23 mouse cellular contexts compared by ENCODE assay signal in genomic region chrX:89352984-89353383, GRCm38 (mm10). TPM values are rescaled to one million over a fixed set of nuclear protein-coding genes. Genes with fewer than 3 reads are reported as not detected.
DNase-seq lines count a peak whose midpoint lies in the region; ATAC-seq and TF ChIP-seq lines count a peak whose summit lies in the region.
"Had no signal": no experiment of that assay in that cellular context is flagged by ENCODE, and none has a peak within 500 bp of the region (broad histone marks: within the 10 kb centered on the region; RNA-seq: fewer than 3 reads in every experiment).

No protein-coding gene starts in this region.

- no peak overlapping the region for H3K9ac ChIP-seq in forebrain, embryonic 14.5 days (ENCODE audit: low read length)
- no peak overlapping the region for H3K9ac ChIP-seq in forebrain, embryonic 12.5 days
- H3K9ac ChIP-seq in forebrain, embryonic 16.5 days (replicated peaks; ENCODE audit: low read depth, low read length): no peak overlapping the region
- H3K9ac ChIP-seq: embryonic facial prominence, embryonic 12.5 days; heart, embryonic 13.5 days; hindbrain, embryonic 15.5 days had no signal

- no peak overlapping the region for H3K4me3 ChIP-seq in forebrain, embryonic 14.5 days (ENCODE audit: low read depth, low read length)
- H3K4me3 ChIP-seq in forebrain, embryonic 12.5 days (replicated peaks): no peak overlapping the region
- no peak overlapping the region for H3K4me3 ChIP-seq in layer of hippocampus, adult 2 months
- H3K4me3 ChIP-seq in forebrain, embryonic 16.5 days (replicated peaks; ENCODE audit: low read length): no peak overlapping the region
- H3K4me3 ChIP-seq: embryonic facial prominence, embryonic 12.5 days; heart, embryonic 13.5 days; hindbrain, embryonic 15.5 days had no signal

- no peak overlapping the region for H3K27ac ChIP-seq in forebrain, embryonic 14.5 days (ENCODE audit: low read depth, low read length)
- H3K27ac ChIP-seq in forebrain, embryonic 12.5 days: no peak overlapping the region
- H3K27ac ChIP-seq in layer of hippocampus, adult 2 months: 0 out of 2 replicates have a peak overlapping the region, but pooled peaks have one; percentile 43
- H3K27ac ChIP-seq in forebrain, embryonic 16.5 days (ENCODE audit: low read length): no peak overlapping the region
- H3K27ac ChIP-seq: embryonic facial prominence, embryonic 12.5 days; heart, embryonic 13.5 days; hindbrain, embryonic 15.5 days had no signal

- no peaks in the 10 kb centered on the region for H3K9me3 ChIP-seq in forebrain, embryonic 14.5 days (replicated peaks; ENCODE audit: control insufficient read depth, low read length)
- no peaks in the 10 kb centered on the region for H3K9me3 ChIP-seq in forebrain, embryonic 12.5 days
- no peaks in the 10 kb centered on the region for H3K9me3 ChIP-seq in forebrain, embryonic 16.5 days (ENCODE audit: control insufficient read depth, low read length)
- H3K9me3 ChIP-seq: embryonic facial prominence, embryonic 12.5 days; heart, embryonic 13.5 days; hindbrain, embryonic 15.5 days had no signal

- intact Hi-C loops in left cerebral cortex, postnatal 4 days (cut with DNase I): no loop called here

- no peaks in the 10 kb centered on the region for H3K36me3 ChIP-seq in forebrain, embryonic 14.5 days (ENCODE audit: control insufficient read depth, insufficient read depth, low read length)
- H3K36me3 ChIP-seq in forebrain, embryonic 12.5 days (replicated peaks): no peaks in the 10 kb centered on the region
- H3K36me3 ChIP-seq in forebrain, embryonic 16.5 days (ENCODE audit: control insufficient read depth, insufficient read depth): no peaks in the 10 kb centered on the region
- H3K36me3 ChIP-seq: embryonic facial prominence, embryonic 12.5 days; heart, embryonic 13.5 days; hindbrain, embryonic 15.5 days had no signal

- 78% methylated on average over 1 of the region's 1 CpGs for WGBS in forebrain, embryonic 14.5 days
- 68% methylated on average over 1 of the region's 1 CpGs for WGBS in forebrain, embryonic 12.5 days
- WGBS in forebrain, embryonic 16.5 days: 57% methylated on average over 1 of the region's 1 CpGs

- H3K4me2 ChIP-seq in forebrain, embryonic 14.5 days (ENCODE audit: low read length): no peak overlapping the region
- H3K4me2 ChIP-seq in forebrain, embryonic 12.5 days: no peak overlapping the region
- no peak overlapping the region for H3K4me2 ChIP-seq in forebrain, embryonic 16.5 days (ENCODE audit: low read length)
- H3K4me2 ChIP-seq: embryonic facial prominence, embryonic 12.5 days; heart, embryonic 13.5 days; hindbrain, embryonic 15.5 days had no signal

- no peak for TF ChIP-seq CTCF in layer of hippocampus, adult 2 months (conservative IDR thresholded peaks at IDR 0.05)

- no peaks in the 10 kb centered on the region for H3K4me1 ChIP-seq in forebrain, embryonic 14.5 days (ENCODE audit: control insufficient read depth, insufficient read depth, low read length)
- no peaks in the 10 kb centered on the region for H3K4me1 ChIP-seq in forebrain, embryonic 12.5 days
- H3K4me1 ChIP-seq in forebrain, embryonic 16.5 days (replicated peaks; ENCODE audit: control insufficient read depth, insufficient read depth, low read length): no peaks in the 10 kb centered on the region
- H3K4me1 ChIP-seq: embryonic facial prominence, embryonic 12.5 days; heart, embryonic 13.5 days; hindbrain, embryonic 15.5 days had no signal

- ATAC-seq in forebrain, embryonic 14.5 days: peak; percentile 48; the same call in 1 of the 2 replicates
- ATAC-seq in forebrain, embryonic 12.5 days (ENCODE audit: low FRiP score): no peak
- ATAC-seq in forebrain, embryonic 16.5 days: peak; percentile 70

- H3K27me3 ChIP-seq in forebrain, embryonic 14.5 days (replicated peaks; ENCODE audit: control insufficient read depth, insufficient read depth, low read length): no peaks in the 10 kb centered on the region
- no peaks in the 10 kb centered on the region for H3K27me3 ChIP-seq in forebrain, embryonic 12.5 days
- H3K27me3 ChIP-seq in forebrain, embryonic 16.5 days (replicated peaks; ENCODE audit: control insufficient read depth, insufficient read depth, low read length): no peaks in the 10 kb centered on the region
- H3K27me3 ChIP-seq: embryonic facial prominence, embryonic 12.5 days; heart, embryonic 13.5 days; hindbrain, embryonic 15.5 days had no signal

- peak; percentile 30 for DNase-seq in forebrain, embryonic 14.5 days (ENCODE audit: low spot score)
- DNase-seq in layer of hippocampus, adult 2 months (ENCODE audit: low spot score in 2 of 2): peak in 1 of 2 experiments; percentile 29
- DNase-seq in layer of hippocampus, adult 8-10 months (ENCODE audit: low spot score in 2 of 2): no peak
- DNase-seq in brain, adult 2 months (ENCODE audit: low read depth, low spot score): peak; percentile 20
- DNase-seq in adrenal gland, postnatal 4 days (ENCODE audit: low spot score in 2 of 2): no peak
- DNase-seq in left cerebral cortex, postnatal 4 days: no peak
- DNase-seq: adrenal gland, postnatal 10 days; cerebellum, adult 11-12 months; cerebellum, adult 9-10 months; cerebellum, postnatal 25 days; gastrocnemius, postnatal 36 days; heart, adult 11 months; heart, postnatal 36 days had no signal

RNA-seq across cellular contexts. Expression of gene Pet2, which starts 56.5 kb away (rescaled TPM):
- not detected in 2 replicates for polyA plus RNA-seq in forebrain, embryonic 14.5 days (2014; fragmentation: Nextera tagmentation; extraction: Ambion mirVana)
- not detected in 2 replicates for polyA plus RNA-seq in forebrain, embryonic 12.5 days (2016; fragmentation: Nextera tagmentation; extraction: Ambion mirVana)
- not detected for total RNA-seq in layer of hippocampus, adult 2 months (2021)
- not detected for total RNA-seq in layer of hippocampus, adult 8-10 months (2022)
- not detected in 2 replicates for polyA plus RNA-seq in forebrain, embryonic 16.5 days (2015; fragmentation: Nextera tagmentation; extraction: Ambion mirVana)
- total RNA-seq in adrenal gland, postnatal 4 days (2021): not detected
- not detected for total RNA-seq in left cerebral cortex, postnatal 4 days (2021)
- total RNA-seq: adrenal gland, postnatal 10 days; gastrocnemius, adult 8-10 months; gastrocnemius, postnatal 36 days; heart, postnatal 36 days; MEL had no signal
- polyA plus RNA-seq: cortical plate, adult 2 months; embryonic facial prominence, embryonic 12.5 days; heart, embryonic 13.5 days; heart, postnatal 0 days; hindbrain, embryonic 11.5 days; hindbrain, embryonic 15.5 days had no signal

Comparison
In these comparisons a context has a peak if more than half of its experiments do, and no peak if none do; other contexts are left out.
1. DNase-seq: peak in forebrain, embryonic 14.5 days (single experiment) and brain, adult 2 months (single experiment); none in layer of hippocampus, adult 8-10 months (0 of 2), adrenal gland, postnatal 4 days (0 of 2) and left cerebral cortex, postnatal 4 days (single experiment).